Mouse (Mus musculus): ENCODE results near the gene Manbal.

GRCm38 (mm10) chr2:157425643-157425988, 58.2 kb downstream of the Manbal start:
- TF ChIP-seq CTCF (IDR thresholded peaks at IDR 0.05; ENCODE audit: borderline replicate concordance, insufficient read depth, low read depth, low read length) = no peak
- no peak for TF ChIP-seq POLR2A (IDR thresholded peaks at IDR 0.05; ENCODE audit: borderline replicate concordance, insufficient read depth, low read length)

Measured in cerebellum, adult 2 months (tissue).